Mouse (Mus musculus) stomach, postnatal 0 days (tissue): ENCODE results near the gene Pip4k2a.

Source experiments
- CTCF ChIP-seq: IDR thresholded peaks from 2 replicates; pipeline ENCODE4 v1.5.1; 2016; ENCODE audit warnings: antibody characterized with exemption, low read depth, mild to moderate bottlenecking, moderate library complexity
- EP300 ChIP-seq: optimal IDR thresholded peaks from 2 replicates; pipeline ENCODE3; 2016; ENCODE audit warnings: antibody characterized with exemption

- TF ChIP-seq CTCF (no peak), EP300 (no peak)
Measured at GRCm38 (mm10) chr2:18833024-18833590, 164.8 kb downstream of the Pip4k2a start.
